Mouse (Mus musculus): ENCODE measurements around the gene D930020B18Rik. TPM values are rescaled to one million over a fixed set of nuclear protein-coding genes. Genes with fewer than 3 reads are reported as not detected.
A peak's percentile ranks its signal among the peaks of the same experiment; 100 is the strongest.

Gene D930020B18Rik
- under 1 TPM; 0.59 to 0.81 TPM for polyA plus RNA-seq (2017; shearing (Covaris generic))

DNA sequence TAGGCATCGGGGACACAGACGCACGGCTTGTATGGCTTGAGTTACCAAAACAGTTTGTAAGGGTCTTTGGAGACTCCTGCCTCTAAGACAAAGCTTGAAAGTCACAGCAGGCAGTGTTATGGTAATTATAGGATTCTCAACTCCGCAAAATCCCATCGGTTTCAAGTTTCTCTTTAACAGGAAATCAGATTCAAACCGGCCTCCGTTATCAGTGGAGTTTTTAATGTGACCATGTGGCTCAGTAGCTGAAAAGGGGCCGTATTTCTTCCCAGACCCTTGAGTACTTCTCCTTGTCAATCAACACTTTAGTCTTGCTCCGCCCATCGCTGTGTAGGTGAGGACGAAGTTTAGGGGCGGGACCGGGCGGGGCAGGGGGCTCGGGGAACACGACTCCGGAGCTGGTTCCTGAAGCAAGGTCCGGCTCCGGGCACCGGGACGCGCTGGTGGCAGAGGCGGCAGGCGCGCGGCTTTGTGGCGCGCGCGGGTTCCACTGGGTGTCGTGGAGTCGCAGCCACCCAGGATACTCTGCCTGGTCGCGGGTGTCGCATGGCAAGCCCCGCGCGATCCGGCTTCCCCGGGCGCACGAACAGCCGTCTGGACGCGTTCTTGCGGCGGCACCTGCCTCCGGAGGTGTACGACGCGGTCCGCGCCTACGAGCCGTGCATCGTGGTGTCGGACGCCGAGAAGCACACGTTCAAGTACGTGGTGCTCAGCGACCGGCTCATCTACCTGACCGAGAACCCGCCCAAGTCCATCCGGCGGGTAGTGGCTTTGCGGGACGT is at the start of gene D930020B18Rik:
Gene D930020B18Rik (plus strand): TSS at position 317 of the 782 bp plus-strand sequence.
- peak; percentile 33 for ATAC-seq

GRCm38 (mm10) chr10:121596580-121596979 is 44.8 kb upstream of the D930020B18Rik start:
- no peak for ATAC-seq

DNA sequence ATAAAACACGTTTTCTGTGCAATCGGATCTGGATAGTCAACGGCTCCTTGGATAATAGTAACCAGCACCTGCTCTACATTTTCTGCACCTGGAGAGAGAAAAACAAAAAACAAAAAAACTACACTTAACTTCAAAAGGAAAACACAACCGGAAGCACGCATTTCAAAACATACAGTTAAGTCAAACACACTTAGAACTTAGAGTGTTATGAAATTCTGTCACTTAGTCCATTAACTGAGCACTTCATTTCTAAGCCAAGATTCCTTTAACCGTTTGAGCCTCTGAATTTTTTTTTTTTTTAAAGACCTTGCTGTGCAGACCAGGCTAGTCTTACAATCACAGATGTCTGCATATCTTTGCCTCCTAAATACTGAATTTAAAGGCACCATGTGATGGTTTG is 40.1 kb upstream of the D930020B18Rik start:
- ATAC-seq, result no peak

DNA sequence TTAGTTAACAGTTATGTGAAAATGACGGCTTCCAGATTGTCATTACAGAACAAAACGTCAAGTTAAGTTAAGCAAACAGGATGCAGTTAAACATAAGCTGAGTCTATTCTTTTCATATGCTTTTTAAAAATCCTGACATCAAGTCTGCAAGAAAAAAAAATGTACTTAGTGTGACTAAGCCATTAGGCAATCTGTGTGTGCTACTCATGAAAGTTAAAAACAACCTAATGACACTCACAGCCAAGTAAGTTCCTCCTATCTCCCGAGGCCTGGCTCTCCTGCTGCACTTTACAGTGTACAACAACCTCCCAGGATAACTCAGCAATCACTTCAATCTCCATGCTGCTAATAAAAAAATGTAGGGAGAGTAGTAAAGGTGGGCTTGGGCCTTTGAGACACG is 37.8 kb upstream of the D930020B18Rik start:
- ATAC-seq, result no peak

DNA sequence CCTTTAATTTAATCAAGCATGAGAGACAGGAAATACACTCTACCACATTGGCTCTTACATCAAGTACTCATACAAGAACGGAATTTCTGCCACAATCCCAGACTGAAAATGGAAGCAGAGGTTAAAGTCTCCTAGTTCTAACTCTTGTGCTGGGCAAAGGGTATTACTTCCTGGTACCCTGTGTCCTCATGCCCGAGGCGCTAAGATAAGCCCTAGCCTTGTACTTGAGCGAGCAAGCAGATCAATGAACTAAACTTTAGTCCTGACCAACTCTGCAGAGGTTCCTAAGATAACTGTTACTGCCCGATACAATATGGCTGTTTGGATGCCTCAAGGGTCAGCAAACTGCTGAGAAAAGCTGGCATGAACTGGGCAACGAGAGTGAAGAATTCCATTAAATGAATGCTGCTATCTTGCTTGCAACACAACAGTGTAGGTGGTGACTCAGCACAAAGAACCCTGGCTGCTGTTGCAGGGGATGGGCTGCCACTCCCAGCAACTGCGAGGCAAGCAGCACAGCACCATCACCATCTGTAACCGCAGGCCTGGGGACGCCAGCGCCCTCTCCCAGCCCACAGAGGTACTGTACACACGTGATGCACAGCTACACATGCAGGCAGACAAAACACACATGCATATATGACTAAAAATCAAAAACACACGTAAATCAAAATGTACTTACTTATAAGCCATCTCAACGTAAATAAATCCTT is 36.6 kb upstream of the D930020B18Rik start:
- no peak for ATAC-seq

- ATAC-seq, result no peak
Measured at GRCm38 (mm10) chr10:121608177-121608576, 33.2 kb upstream of the D930020B18Rik start.

GRCm38 (mm10) chr10:121611587-121611986 is 29.8 kb upstream of the D930020B18Rik start:
- ATAC-seq, result no peak

GRCm38 (mm10) chr10:121612448-121612847 is 28.9 kb upstream of the D930020B18Rik start:
- ATAC-seq, result no peak

- ATAC-seq, result no peak
Measured at GRCm38 (mm10) chr10:121613570-121613969, 27.8 kb upstream of the D930020B18Rik start.

DNA sequence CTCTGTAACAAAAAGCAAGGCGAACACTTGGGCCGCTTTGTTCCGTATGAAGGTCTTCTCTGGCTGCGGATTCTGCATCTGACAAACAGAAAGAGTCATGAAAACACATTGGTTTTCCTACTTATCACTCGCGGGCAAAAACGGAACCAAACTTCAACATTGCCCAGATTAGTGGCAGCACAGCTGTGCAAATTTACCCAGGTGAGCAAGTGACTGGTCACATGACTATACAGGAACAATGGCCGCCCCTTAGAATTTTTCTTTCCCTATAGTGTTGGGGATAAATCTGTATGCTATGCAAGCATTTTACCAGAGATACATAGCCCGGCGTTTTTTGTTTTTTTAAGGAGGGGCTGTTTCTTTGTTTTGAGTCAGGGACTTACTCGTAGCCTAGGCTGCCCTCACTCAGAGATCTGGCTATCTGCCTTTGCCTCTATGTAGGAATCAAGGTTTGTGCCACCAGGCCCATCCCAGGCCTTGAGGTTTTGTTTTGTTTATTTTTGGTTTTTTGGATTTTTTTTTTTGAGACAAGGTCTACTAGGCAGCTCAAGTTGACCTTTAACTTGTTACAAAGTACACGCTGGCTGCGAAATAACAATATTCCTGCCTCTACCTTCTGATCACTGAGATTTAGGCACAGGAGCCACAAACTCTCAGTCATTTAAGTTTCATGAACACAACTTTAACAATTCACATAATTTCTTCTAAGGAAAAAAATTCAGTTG is 26.1 kb upstream of the D930020B18Rik start:
- ATAC-seq, result no peak

DNA sequence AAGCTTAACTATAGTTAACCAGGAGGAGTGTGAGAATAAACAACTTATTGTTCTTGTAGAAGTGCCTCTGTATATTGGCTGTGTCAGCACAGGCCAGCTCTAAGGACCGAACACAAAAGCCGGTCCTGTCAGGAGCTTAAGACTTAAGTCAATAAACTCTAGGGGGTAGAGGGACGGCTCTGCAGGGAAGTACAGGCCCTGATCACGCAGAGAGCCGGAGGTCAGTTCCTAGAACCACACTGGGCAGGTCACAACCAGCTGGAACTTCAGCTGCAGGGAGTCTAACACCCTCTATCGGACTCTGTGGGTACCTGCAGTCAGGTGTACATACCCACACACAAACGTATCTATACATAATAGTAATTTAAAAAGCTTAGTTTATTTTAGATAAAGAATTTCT is 25.5 kb upstream of the D930020B18Rik start:
- no peak for ATAC-seq

GRCm38 (mm10) chr10:121622431-121622830 is 19.0 kb upstream of the D930020B18Rik start:
- ATAC-seq, result no peak

- no peak for ATAC-seq
Measured at GRCm38 (mm10) chr10:121623670-121624069, 17.7 kb upstream of the D930020B18Rik start.

DNA sequence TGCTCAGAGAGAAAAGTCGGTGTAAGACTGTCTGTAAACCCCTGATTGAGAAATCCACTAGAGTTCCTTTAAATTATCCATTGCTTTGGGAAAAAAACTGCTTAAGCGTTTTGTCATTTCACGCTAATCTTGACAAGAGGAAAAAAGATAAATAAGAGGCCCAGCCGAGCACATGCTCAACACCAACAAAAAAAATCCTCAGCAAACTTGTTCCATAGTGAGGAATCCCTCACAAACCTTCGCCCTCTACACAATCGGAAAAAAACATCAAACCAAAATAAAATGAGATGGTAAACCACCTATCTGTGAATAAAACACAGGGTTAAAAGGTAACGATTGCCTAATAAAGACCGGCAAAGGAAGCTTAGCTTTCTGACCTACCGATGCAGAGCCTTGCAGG is 16.4 kb upstream of the D930020B18Rik start:
- no peak for ATAC-seq

GRCm38 (mm10) chr10:121625407-121626185 is 15.8 kb upstream of the D930020B18Rik start:
- peak; percentile 25 for ATAC-seq

GRCm38 (mm10) chr10:121626186-121626882 is 15.1 kb upstream of the D930020B18Rik start, which contains the start of gene Xpot:
Gene Xpot, minus strand, starts transcription at chr10:121626332.
- ATAC-seq, result peak; percentile 94

DNA sequence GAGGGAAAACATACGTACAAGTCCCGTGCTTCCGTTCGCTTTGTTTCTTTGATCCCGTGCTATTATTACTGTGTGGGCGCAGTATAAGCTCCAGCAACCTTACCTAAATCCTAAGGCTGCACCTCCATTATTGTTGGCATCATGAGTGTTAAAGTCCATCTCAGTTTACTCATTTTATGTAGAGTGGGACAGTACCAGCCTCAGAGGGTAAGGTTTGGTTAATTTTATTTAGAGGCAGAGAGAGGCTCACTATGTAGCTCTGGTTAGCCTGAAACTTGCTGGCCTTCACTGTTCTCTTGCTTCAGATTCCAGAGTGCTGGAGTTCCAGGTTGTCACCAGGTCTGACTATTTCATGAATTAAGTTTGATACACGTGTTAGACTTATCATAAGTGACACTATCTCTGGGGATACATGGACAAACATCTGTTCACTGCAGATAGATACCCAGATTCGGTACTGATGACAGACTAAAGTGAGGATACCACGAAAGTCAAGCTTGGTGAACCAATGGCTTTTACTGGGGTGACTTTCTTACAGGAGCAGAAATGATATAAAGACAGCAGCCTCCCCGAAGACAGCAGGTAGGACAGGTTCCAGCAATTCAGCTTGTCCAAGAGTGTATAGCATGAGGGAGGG is 14.1 kb upstream of the D930020B18Rik start:
- no peak for ATAC-seq

GRCm38 (mm10) chr10:121628561-121629040 is 12.8 kb upstream of the D930020B18Rik start:
- ATAC-seq, result no peak

- ATAC-seq, result no peak
Measured at GRCm38 (mm10) chr10:121634159-121634558, 7.2 kb upstream of the D930020B18Rik start.

DNA sequence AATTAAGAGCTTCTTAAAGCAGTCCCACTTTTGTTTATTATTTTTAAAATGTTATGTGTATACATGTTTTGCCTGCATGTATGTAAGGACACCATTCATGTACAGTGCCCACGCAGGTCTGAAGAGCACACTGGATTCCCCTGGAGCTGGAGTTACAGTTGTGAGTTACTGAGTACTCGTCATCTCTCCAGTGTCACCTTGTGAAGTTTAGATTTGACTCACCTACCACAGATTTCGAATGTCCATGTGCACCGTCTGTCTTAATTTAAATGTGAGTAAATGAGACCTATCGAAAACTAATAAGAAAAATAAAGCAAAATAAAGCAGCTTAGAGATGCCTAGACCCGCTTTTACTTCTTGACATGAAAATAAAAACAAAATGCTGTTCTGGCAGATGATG is 5.1 kb upstream of the D930020B18Rik start:
- ATAC-seq, result no peak

DNA sequence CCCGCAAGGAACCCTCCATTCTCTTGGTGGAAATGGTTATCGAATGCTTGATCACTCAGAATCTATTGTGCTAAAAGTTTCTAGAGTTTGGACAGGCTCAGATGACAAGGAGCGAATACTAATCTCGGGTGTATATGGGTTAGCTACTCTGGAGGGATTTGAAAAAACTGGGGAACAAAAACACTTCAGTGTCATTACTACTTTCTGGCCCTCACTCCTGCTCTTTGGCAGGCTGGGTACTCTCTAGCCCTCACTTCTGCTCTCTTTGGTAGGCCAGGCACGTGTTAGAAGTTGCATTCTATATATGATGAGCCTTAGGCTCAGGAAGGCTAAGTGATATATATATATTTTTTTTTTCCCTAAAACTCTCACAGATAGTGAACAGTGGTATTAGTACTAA is 1.8 kb upstream of the D930020B18Rik start:
- ATAC-seq, result no peak

Data from CD4-positive, CD25-positive, alpha-beta regulatory T cell, adult 4 months (primary cell).